9 mouse cellular contexts compared by ENCODE assay signal in genomic region chr4:84637641-84638040, GRCm38 (mm10). TPM values are rescaled to one million over a fixed set of nuclear protein-coding genes. Genes with fewer than 3 reads are reported as not detected.
DNase-seq lines count a peak whose midpoint lies in the region; ATAC-seq and TF ChIP-seq lines count a peak whose summit lies in the region.
"Had no signal": no experiment of that assay in that cellular context is flagged by ENCODE, and none has a peak within 500 bp of the region (broad histone marks: within the 10 kb centered on the region; RNA-seq: fewer than 3 reads in every experiment).

No protein-coding gene starts in this region.

- intact Hi-C loops in gastrocnemius, adult 2 months (cut with DNase I) = no loop called here
- intact Hi-C loops in gastrocnemius, postnatal 36 days (cut with DNase I) = no loop called here

- peak overlapping the region; percentile 56 for H3K4me3 ChIP-seq in gastrocnemius, adult 2 months
- H3K4me3 ChIP-seq in forebrain, embryonic 14.5 days (ENCODE audit: low read depth, low read length) = no peak overlapping the region
- H3K4me3 ChIP-seq: erythroblast, embryonic 14.5 days had no signal

- ATAC-seq in forebrain, embryonic 14.5 days = no peak

- peak; percentile 41 for DNase-seq in gastrocnemius, adult 2 months
- DNase-seq in gastrocnemius, postnatal 36 days = no peak
- DNase-seq in forebrain, embryonic 14.5 days (ENCODE audit: low spot score) = peak; percentile 13
- DNase-seq in kidney, adult 8-10 months = peak; percentile 49 to 61
- DNase-seq in lung, postnatal 10 days = peak; percentile 64
- no peak for DNase-seq in urinary bladder, adult 2 months (ENCODE audit: low spot score)
- DNase-seq in urinary bladder, postnatal 4 days (ENCODE audit: low spot score in 2 of 2) = no peak
- no peak for DNase-seq in layer of hippocampus, adult 9-10 months (ENCODE audit: low spot score)

- H3K4me2 ChIP-seq in forebrain, embryonic 14.5 days (ENCODE audit: low read length) = 0 out of 2 replicates have a peak overlapping the region, but pooled peaks have one; percentile 9

- no peak overlapping the region for H3K9ac ChIP-seq in forebrain, embryonic 14.5 days (ENCODE audit: low read length)

- no peaks in the 10 kb centered on the region for H3K9me3 ChIP-seq in forebrain, embryonic 14.5 days (replicated peaks; ENCODE audit: control insufficient read depth, low read length)

- H3K27ac ChIP-seq in gastrocnemius, adult 2 months = peak overlapping the region; percentile 72
- H3K27ac ChIP-seq in forebrain, embryonic 14.5 days (ENCODE audit: low read depth, low read length) = no peak overlapping the region

- H3K36me3 ChIP-seq in forebrain, embryonic 14.5 days (ENCODE audit: control insufficient read depth, insufficient read depth, low read length) = no peaks in the 10 kb centered on the region

- H3K27me3 ChIP-seq in forebrain, embryonic 14.5 days (replicated peaks; ENCODE audit: control insufficient read depth, insufficient read depth, low read length) = 0 out of 2 replicates have a peak, but pooled peaks cover 5% of the 10 kb centered on the region

- H3K4me1 ChIP-seq in forebrain, embryonic 14.5 days (ENCODE audit: control insufficient read depth, insufficient read depth, low read length) = no peaks in the 10 kb centered on the region

- WGBS in forebrain, embryonic 14.5 days = 5% methylated on average over 10 of the region's 10 CpGs

- TF ChIP-seq CTCF in gastrocnemius, adult 2 months (IDR thresholded peaks at IDR 0.05) = no peak

RNA-seq across cellular contexts. Expression of gene Bnc2, which starts 37.4 kb away (rescaled TPM):
- 1 to 10 TPM; 2.8 to 8.7 TPM for total RNA-seq in gastrocnemius, adult 2 months (2021)
- total RNA-seq in gastrocnemius, postnatal 36 days (2021) = 1 to 10 TPM; 3.6 to 4.4 TPM
- polyA plus RNA-seq in forebrain, embryonic 14.5 days (2014; fragmentation: Nextera tagmentation; extraction: Ambion mirVana) = 1.9 and 2.0 TPM in 2 replicates
- polyA plus RNA-seq in urinary bladder, adult 2 months (2012; rRNA removed) = 9.7 and 14.4 TPM in 2 replicates
- polyA plus RNA-seq: erythroblast, embryonic 14.5 days had no signal

Comparison
In these comparisons a context has a peak if more than half of its experiments do, and no peak if none do; other contexts are left out.
1. DNase-seq: peak in gastrocnemius, adult 2 months (single experiment), forebrain, embryonic 14.5 days (single experiment), kidney, adult 8-10 months (2 of 2) and lung, postnatal 10 days (single experiment); none in gastrocnemius, postnatal 36 days (0 of 2), urinary bladder, adult 2 months (single experiment), urinary bladder, postnatal 4 days (0 of 2) and layer of hippocampus, adult 9-10 months (single experiment).